10 mouse cellular contexts compared by ENCODE assay signal in genomic region chr3:149547045-149547444, GRCm38 (mm10).
A peak's percentile ranks its signal among the peaks of the same experiment; 100 is the strongest.
DNase-seq lines count a peak whose midpoint lies in the region; ATAC-seq and TF ChIP-seq lines count a peak whose summit lies in the region.
"Had no signal": no experiment of that assay in that cellular context is flagged by ENCODE, and none has a peak within 500 bp of the region (broad histone marks: within the 10 kb centered on the region; RNA-seq: fewer than 3 reads in every experiment).

No protein-coding gene starts in this region.

- no peak overlapping the region for H3K9ac ChIP-seq in hindbrain, embryonic 11.5 days (ENCODE audit: low read depth, low read length)
- H3K9ac ChIP-seq in hindbrain, embryonic 13.5 days = no peak overlapping the region
- H3K9ac ChIP-seq: embryonic facial prominence, embryonic 15.5 days; heart, embryonic 13.5 days had no signal

- no peak overlapping the region for H3K4me2 ChIP-seq in hindbrain, embryonic 11.5 days (replicated peaks; ENCODE audit: low read depth, low read length)
- H3K4me2 ChIP-seq in hindbrain, embryonic 13.5 days = no peak overlapping the region
- H3K4me2 ChIP-seq: embryonic facial prominence, embryonic 15.5 days; heart, embryonic 13.5 days had no signal

- peak; percentile 40 for DNase-seq in hindbrain, embryonic 11.5 days (ENCODE audit: low spot score)
- no peak for DNase-seq in cerebellum, postnatal 25 days
- DNase-seq in urinary bladder, adult 2 months (ENCODE audit: low spot score) = no peak
- no peak for DNase-seq in layer of hippocampus, adult 18-20 months (ENCODE audit: low spot score in 2 of 2)

- TF ChIP-seq CTCF in E14TG2a.4 (conservative IDR thresholded peaks at IDR 0.05; ENCODE audit: low read length) = peak; percentile 34; the same call in 1 of the 2 replicates

- H3K4me1 ChIP-seq in hindbrain, embryonic 11.5 days (replicated peaks; ENCODE audit: control insufficient read depth, insufficient read depth, low read length) = no peaks in the 10 kb centered on the region
- peaks cover 3% of the 10 kb centered on the region; the same call in 1 of the 2 replicates for H3K4me1 ChIP-seq in hindbrain, embryonic 13.5 days (replicated peaks)
- no peaks in the 10 kb centered on the region for H3K4me1 ChIP-seq in E14TG2a.4 (replicated peaks; ENCODE audit: low read depth, low read length)
- H3K4me1 ChIP-seq: embryonic facial prominence, embryonic 15.5 days; heart, embryonic 13.5 days had no signal

- H3K27ac ChIP-seq in hindbrain, embryonic 11.5 days (ENCODE audit: low read depth, low read length) = no peak overlapping the region
- no peak overlapping the region for H3K27ac ChIP-seq in hindbrain, embryonic 13.5 days
- H3K27ac ChIP-seq: embryonic facial prominence, embryonic 15.5 days; heart, embryonic 13.5 days had no signal

- H3K4me3 ChIP-seq in hindbrain, embryonic 11.5 days (ENCODE audit: low read depth, low read length) = no peak overlapping the region
- no peak overlapping the region for H3K4me3 ChIP-seq in hindbrain, embryonic 13.5 days
- H3K4me3 ChIP-seq in E14TG2a.4 (replicated peaks; ENCODE audit: low read length) = no peak overlapping the region
- H3K4me3 ChIP-seq: embryonic facial prominence, embryonic 15.5 days; heart, embryonic 13.5 days had no signal

- no peaks in the 10 kb centered on the region for H3K27me3 ChIP-seq in hindbrain, embryonic 11.5 days (ENCODE audit: control insufficient read depth, insufficient read depth, low read length)
- 0 out of 2 replicates have a peak, but pooled peaks cover 3% of the 10 kb centered on the region for H3K27me3 ChIP-seq in hindbrain, embryonic 13.5 days
- no peaks in the 10 kb centered on the region for H3K27me3 ChIP-seq in E14TG2a.4 (ENCODE audit: insufficient read depth, low read length)
- H3K27me3 ChIP-seq: embryonic facial prominence, embryonic 15.5 days; heart, embryonic 13.5 days had no signal

- WGBS in hindbrain, embryonic 11.5 days = 69% methylated on average over 6 of the region's 6 CpGs
- WGBS in hindbrain, embryonic 13.5 days = 76% methylated on average over 6 of the region's 6 CpGs

- ATAC-seq in hindbrain, embryonic 11.5 days (ENCODE audit: low FRiP score) = no peak
- ATAC-seq in hindbrain, embryonic 13.5 days (ENCODE audit: low FRiP score) = no peak
- peak; percentile 96 for ATAC-seq in common myeloid progenitor, adult 5-6 weeks (replicated peaks; ENCODE audit: low read depth, poor library complexity, severe bottlenecking)
- ATAC-seq in neutrophil, adult 5-6 weeks (ENCODE audit: extremely low read depth, insufficient number of reproducible peaks, low FRiP score, poor library complexity, severe bottlenecking) = 0 out of 2 replicates have a peak, but pooled peaks have one; percentile 36

- no peaks in the 10 kb centered on the region for H3K9me3 ChIP-seq in hindbrain, embryonic 11.5 days (ENCODE audit: control insufficient read depth, low read length)
- H3K9me3 ChIP-seq in hindbrain, embryonic 13.5 days = no peaks in the 10 kb centered on the region
- no peaks in the 10 kb centered on the region for H3K9me3 ChIP-seq in E14TG2a.4 (ENCODE audit: low read length)
- H3K9me3 ChIP-seq: embryonic facial prominence, embryonic 15.5 days; heart, embryonic 13.5 days had no signal

- H3K36me3 ChIP-seq in hindbrain, embryonic 11.5 days (ENCODE audit: control insufficient read depth, insufficient read depth, low read length) = no peaks in the 10 kb centered on the region
- no peaks in the 10 kb centered on the region for H3K36me3 ChIP-seq in hindbrain, embryonic 13.5 days
- no peaks in the 10 kb centered on the region for H3K36me3 ChIP-seq in E14TG2a.4 (ENCODE audit: insufficient read depth, low read length)
- H3K36me3 ChIP-seq: embryonic facial prominence, embryonic 15.5 days; heart, embryonic 13.5 days had no signal

Comparison
In these comparisons a context has a peak if more than half of its experiments do, and no peak if none do; other contexts are left out.
1. ATAC-seq: peak in common myeloid progenitor, adult 5-6 weeks (single experiment) and neutrophil, adult 5-6 weeks (single experiment); none in hindbrain, embryonic 11.5 days (single experiment) and hindbrain, embryonic 13.5 days (single experiment).